Mouse (Mus musculus): Measurements from ENCODE around the gene Tiam2.

GRCm38 (mm10) chr17:3416401-3416800 lies 90.0 kb downstream of the Tiam2 start:
- TF ChIP-seq POLR2A (IDR thresholded peaks at IDR 0.05; ENCODE audit: low read depth, low read length): no peak
- no peak for TF ChIP-seq CTCF (conservative IDR thresholded peaks at IDR 0.05; ENCODE audit: insufficient read depth, insufficient read length, low read depth, low read length)

Measured in kidney, adult 2 months (tissue).